Mouse (Mus musculus) bone marrow, adult 2 months (tissue): ENCODE data around the gene 9930021J03Rik.

Experiments
- CTCF ChIP-seq: fragments of 200-500 bp; IDR thresholded peaks from 2 replicates; pipeline ENCODE4 v1.5.1; 2011; ENCODE audit warnings: low read length, control low read depth; ENCODE audit not compliant: control insufficient read depth, insufficient read depth
- POLR2A ChIP-seq: fragments of 200-500 bp; IDR thresholded peaks from 2 replicates; pipeline ENCODE4 v1.6.1; 2011; ENCODE audit warnings: low read depth, mild to moderate bottlenecking, control low read depth, low read length, borderline replicate concordance; ENCODE audit not compliant: control insufficient read depth

- TF ChIP-seq CTCF: no peak
- TF ChIP-seq POLR2A: no peak
Measured at GRCm38 (mm10) chr19:29853711-29854110, 47.9 kb upstream of the 9930021J03Rik start.
